11 mouse cellular contexts compared by ENCODE assay signal in genomic region chr7:98500470-98500869, GRCm38 (mm10). TPM values are rescaled to one million over a fixed set of nuclear protein-coding genes. Genes with fewer than 3 reads are reported as not detected.
DNase-seq lines count a peak whose midpoint lies in the region; ATAC-seq and TF ChIP-seq lines count a peak whose summit lies in the region.
"Had no signal": no experiment of that assay in that cellular context is flagged by ENCODE, and none has a peak within 500 bp of the region (broad histone marks: within the 10 kb centered on the region; RNA-seq: fewer than 3 reads in every experiment).

No protein-coding gene starts in this region.

- peak overlapping the region; percentile 78 for H3K27ac ChIP-seq in embryonic facial prominence, embryonic 15.5 days (replicated peaks)
- peak overlapping the region; percentile 66 for H3K27ac ChIP-seq in heart, embryonic 15.5 days
- H3K27ac ChIP-seq in hindbrain, postnatal 0 days = no peak overlapping the region
- no peak overlapping the region for H3K27ac ChIP-seq in midbrain, embryonic 16.5 days (ENCODE audit: low read length)
- H3K27ac ChIP-seq: hindbrain, embryonic 15.5 days had no signal

- peaks cover 69% of the 10 kb centered on the region for H3K4me1 ChIP-seq in embryonic facial prominence, embryonic 15.5 days
- peaks cover 37% of the 10 kb centered on the region for H3K4me1 ChIP-seq in heart, embryonic 15.5 days (replicated peaks)
- H3K4me1 ChIP-seq in hindbrain, postnatal 0 days (ENCODE audit: insufficient read depth, low read length) = peaks cover 7% of the 10 kb centered on the region; the same call in 1 of the 2 replicates
- peaks cover 7% of the 10 kb centered on the region for H3K4me1 ChIP-seq in midbrain, embryonic 16.5 days (ENCODE audit: control insufficient read depth, insufficient read depth, low read length)

- H3K9me3 ChIP-seq in embryonic facial prominence, embryonic 15.5 days (replicated peaks) = no peaks in the 10 kb centered on the region
- no peaks in the 10 kb centered on the region for H3K9me3 ChIP-seq in heart, embryonic 15.5 days (replicated peaks)
- no peaks in the 10 kb centered on the region for H3K9me3 ChIP-seq in hindbrain, postnatal 0 days (ENCODE audit: low read length)
- H3K9me3 ChIP-seq in midbrain, embryonic 16.5 days (replicated peaks; ENCODE audit: control insufficient read depth, low read length, poor library complexity, severe bottlenecking) = no peaks in the 10 kb centered on the region
- H3K9me3 ChIP-seq: hindbrain, embryonic 15.5 days had no signal

- ATAC-seq in embryonic facial prominence, embryonic 15.5 days (ENCODE audit: insufficient number of reproducible peaks, low FRiP score, low TSS enrichment, low read depth) = peak; percentile 35; the same call in 1 of the 2 replicates
- ATAC-seq in heart, embryonic 15.5 days (replicated peaks; ENCODE audit: insufficient number of reproducible peaks, insufficient read depth, low FRiP score, low read depth) = peak; percentile 23; the same call in 1 of the 2 replicates
- no peak for ATAC-seq in hindbrain, postnatal 0 days
- ATAC-seq in midbrain, embryonic 16.5 days = no peak
- ATAC-seq: forebrain, embryonic 14.5 days had no signal

- H3K4me2 ChIP-seq in embryonic facial prominence, embryonic 15.5 days (replicated peaks) = no peak overlapping the region
- no peak overlapping the region for H3K4me2 ChIP-seq in heart, embryonic 15.5 days
- no peak overlapping the region for H3K4me2 ChIP-seq in hindbrain, postnatal 0 days (ENCODE audit: low read depth, low read length)
- no peak overlapping the region for H3K4me2 ChIP-seq in midbrain, embryonic 16.5 days (ENCODE audit: low read length)
- H3K4me2 ChIP-seq: hindbrain, embryonic 15.5 days had no signal

- DNase-seq in kidney, postnatal 14 days = peak; percentile 62
- DNase-seq in kidney, adult 11 months = no peak
- DNase-seq in ovary, postnatal 14 days (ENCODE audit: low spot score) = peak; percentile 47
- DNase-seq in hindbrain, postnatal 0 days (ENCODE audit: low spot score) = no peak
- no peak for DNase-seq in c-Kit-positive CD71-positive TER-119-positive erythroid progenitor cells, embryonic 14.5 days (ENCODE audit: low spot score)

- no peaks in the 10 kb centered on the region for H3K36me3 ChIP-seq in embryonic facial prominence, embryonic 15.5 days
- no peaks in the 10 kb centered on the region for H3K36me3 ChIP-seq in heart, embryonic 15.5 days
- H3K36me3 ChIP-seq in hindbrain, postnatal 0 days (ENCODE audit: insufficient read depth, low read length) = no peaks in the 10 kb centered on the region
- no peaks in the 10 kb centered on the region for H3K36me3 ChIP-seq in midbrain, embryonic 16.5 days (ENCODE audit: control insufficient read depth, insufficient read depth, low read length)
- H3K36me3 ChIP-seq: hindbrain, embryonic 15.5 days had no signal

- no peak overlapping the region for H3K4me3 ChIP-seq in embryonic facial prominence, embryonic 15.5 days (replicated peaks)
- H3K4me3 ChIP-seq in heart, embryonic 15.5 days = no peak overlapping the region
- no peak overlapping the region for H3K4me3 ChIP-seq in hindbrain, postnatal 0 days (ENCODE audit: low read length)
- H3K4me3 ChIP-seq in midbrain, embryonic 16.5 days (ENCODE audit: low read depth, low read length) = no peak overlapping the region
- H3K4me3 ChIP-seq: hindbrain, embryonic 15.5 days had no signal

- no peak for TF ChIP-seq CTCF in hindbrain, postnatal 0 days (IDR thresholded peaks at IDR 0.05; ENCODE audit: low read depth)

- no peaks in the 10 kb centered on the region for H3K27me3 ChIP-seq in embryonic facial prominence, embryonic 15.5 days
- H3K27me3 ChIP-seq in heart, embryonic 15.5 days = no peaks in the 10 kb centered on the region
- H3K27me3 ChIP-seq in hindbrain, postnatal 0 days (ENCODE audit: insufficient read depth, low read length) = no peaks in the 10 kb centered on the region
- H3K27me3 ChIP-seq in midbrain, embryonic 16.5 days (ENCODE audit: control insufficient read depth, insufficient read depth, low read depth, low read length) = no peaks in the 10 kb centered on the region
- H3K27me3 ChIP-seq: CH12.LX; hindbrain, embryonic 15.5 days had no signal

- no peak overlapping the region for H3K9ac ChIP-seq in embryonic facial prominence, embryonic 15.5 days
- H3K9ac ChIP-seq in heart, embryonic 15.5 days = no peak overlapping the region
- no peak overlapping the region for H3K9ac ChIP-seq in hindbrain, postnatal 0 days (replicated peaks; ENCODE audit: low read length)
- no peak overlapping the region for H3K9ac ChIP-seq in midbrain, embryonic 16.5 days (ENCODE audit: low read depth, low read length)
- H3K9ac ChIP-seq: hindbrain, embryonic 15.5 days had no signal

- 67% methylated on average over 3 of the region's 3 CpGs for WGBS in embryonic facial prominence, embryonic 15.5 days
- 59% methylated on average over 3 of the region's 3 CpGs for WGBS in heart, embryonic 15.5 days
- 87% methylated on average over 3 of the region's 3 CpGs for WGBS in hindbrain, postnatal 0 days
- WGBS in midbrain, embryonic 16.5 days = 95% methylated on average over 3 of the region's 3 CpGs

RNA-seq across cellular contexts. Expression of gene Lrrc32, which starts 11.4 kb away (rescaled TPM):
- polyA plus RNA-seq in embryonic facial prominence, embryonic 15.5 days (2015; fragmentation: Nextera tagmentation; extraction: Ambion mirVana) = 7.3 and 8.1 TPM in 2 replicates
- 7.3 and 9.1 TPM in 2 replicates for polyA plus RNA-seq in heart, embryonic 15.5 days (2015; fragmentation: Nextera tagmentation; extraction: Ambion mirVana)
- 6.4 and 9.1 TPM in 2 replicates for total RNA-seq in hindbrain, postnatal 0 days (2014; rRNA removed)
- 3.9 and 4.7 TPM in 2 replicates for polyA plus RNA-seq in hindbrain, postnatal 0 days (2015; fragmentation: Nextera tagmentation; extraction: Ambion mirVana)
- polyA plus RNA-seq in midbrain, embryonic 16.5 days (2015; fragmentation: Nextera tagmentation; extraction: Ambion mirVana) = 4.6 and 4.8 TPM in 2 replicates

Comparison
In these comparisons a context has a peak if more than half of its experiments do, and no peak if none do; other contexts are left out.
1. DNase-seq: peak in kidney, postnatal 14 days (single experiment) and ovary, postnatal 14 days (single experiment); none in kidney, adult 11 months (single experiment), hindbrain, postnatal 0 days (single experiment) and c-Kit-positive CD71-positive TER-119-positive erythroid progenitor cells, embryonic 14.5 days (single experiment).
2. ATAC-seq: peak in embryonic facial prominence, embryonic 15.5 days (single experiment) and heart, embryonic 15.5 days (single experiment); none in hindbrain, postnatal 0 days (single experiment) and midbrain, embryonic 16.5 days (single experiment).
3. H3K27ac ChIP-seq: peak in embryonic facial prominence, embryonic 15.5 days (single experiment) and heart, embryonic 15.5 days (single experiment); none in hindbrain, postnatal 0 days (single experiment) and midbrain, embryonic 16.5 days (single experiment).